Mouse (Mus musculus): ENCODE data around the gene Arhgap23. TPM values are rescaled to one million over a fixed set of nuclear protein-coding genes. Genes with fewer than 3 reads are reported as not detected.
A peak's percentile ranks its signal among the peaks of the same experiment; 100 is the strongest.

The Arhgap23 gene
- polyA plus RNA-seq, 1 experiment from 2014 or later = 4.2 TPM

- Histone ChIP-seq H3K36me3 (replicated peaks) (peaks cover 77% of the 10 kb centered on the region), H3K9me3 (no peaks in the 10 kb centered on the region), H3K27me3 (no peaks in the 10 kb centered on the region; the same call in 1 of the 2 replicates), H3K4me3 (replicated peaks) (no peak overlapping the region), H3K27ac (no peak overlapping the region), H3K9ac (peak overlapping the region; percentile 2; the same call in 1 of the 2 replicates), H3K4me2 (no peak overlapping the region), H3K4me1 (peaks cover 22% of the 10 kb centered on the region)
- 89% methylated on average over 29 of the region's 29 CpGs for WGBS
- no peak for ATAC-seq (ENCODE audit: low FRiP score)
Observed at GRCm38 (mm10) chr11:97521741-97522474, 106.6 kb downstream of the Arhgap23 start.

- Histone ChIP-seq H3K27ac (peak overlapping the region; percentile 79), H3K9me3 (no peaks in the 10 kb centered on the region), H3K4me3 (replicated peaks) (no peak overlapping the region), H3K4me1 (peaks cover 22% of the 10 kb centered on the region), H3K4me2 (no peak overlapping the region), H3K9ac (0 out of 2 replicates have a peak overlapping the region, but pooled peaks have one; percentile 29), H3K36me3 (replicated peaks) (peaks cover 67% of the 10 kb centered on the region), H3K27me3 (no peaks in the 10 kb centered on the region; the same call in 1 of the 2 replicates)
- WGBS = 89% methylated on average over 14 of the region's 14 CpGs
- no peak for ATAC-seq (ENCODE audit: low FRiP score)
Observed at GRCm38 (mm10) chr11:97523107-97523506, 107.8 kb downstream of the Arhgap23 start.

- peak; percentile 75 for ATAC-seq (ENCODE audit: low FRiP score)
- no peak overlapping the region for H3K4me3 ChIP-seq (replicated peaks)
- WGBS = 0% methylated on average over 1 of the region's 1 CpGs
- 0 out of 2 replicates have a peak overlapping the region, but pooled peaks have one; percentile 29 for H3K9ac ChIP-seq
- H3K36me3 ChIP-seq (replicated peaks) = peaks cover 64% of the 10 kb centered on the region
- no peaks in the 10 kb centered on the region for H3K9me3 ChIP-seq
- H3K4me2 ChIP-seq = no peak overlapping the region
- peak overlapping the region; percentile 79 for H3K27ac ChIP-seq
- H3K4me1 ChIP-seq = peaks cover 22% of the 10 kb centered on the region
- H3K27me3 ChIP-seq = no peaks in the 10 kb centered on the region; the same call in 1 of the 2 replicates
Observed at GRCm38 (mm10) chr11:97523827-97524261, 108.5 kb downstream of the Arhgap23 start.

GRCm38 (mm10) chr11:97524306-97524705, 109.0 kb downstream of the Arhgap23 start:
- peaks cover 22% of the 10 kb centered on the region for H3K4me1 ChIP-seq
- ATAC-seq (ENCODE audit: low FRiP score) = peak; percentile 6; the same call in 1 of the 2 replicates
- H3K9ac ChIP-seq = no peak overlapping the region
- 68% methylated on average over 9 of the region's 9 CpGs for WGBS
- H3K9me3 ChIP-seq = no peaks in the 10 kb centered on the region
- no peaks in the 10 kb centered on the region; the same call in 1 of the 2 replicates for H3K27me3 ChIP-seq
- peak overlapping the region; percentile 79 for H3K27ac ChIP-seq
- H3K4me2 ChIP-seq = no peak overlapping the region
- peaks cover 64% of the 10 kb centered on the region for H3K36me3 ChIP-seq (replicated peaks)
- H3K4me3 ChIP-seq (replicated peaks) = no peak overlapping the region

GRCm38 (mm10) chr11:97525313-97525712, 110.0 kb downstream of the Arhgap23 start:
- no peak overlapping the region for H3K4me3 ChIP-seq (replicated peaks)
- no peaks in the 10 kb centered on the region; the same call in 1 of the 2 replicates for H3K27me3 ChIP-seq
- ATAC-seq (ENCODE audit: low FRiP score) = no peak
- WGBS = 89% methylated on average over 6 of the region's 6 CpGs
- H3K27ac ChIP-seq = peak overlapping the region; percentile 79; the same call in 1 of the 2 replicates
- peaks cover 22% of the 10 kb centered on the region for H3K4me1 ChIP-seq
- no peak overlapping the region for H3K9ac ChIP-seq
- H3K4me2 ChIP-seq = no peak overlapping the region
- H3K36me3 ChIP-seq (replicated peaks) = peaks cover 58% of the 10 kb centered on the region
- no peaks in the 10 kb centered on the region for H3K9me3 ChIP-seq

- Histone ChIP-seq H3K27ac (no peak overlapping the region), H3K4me2 (no peak overlapping the region), H3K36me3 (replicated peaks) (peaks cover 37% of the 10 kb centered on the region), H3K4me3 (replicated peaks) (no peak overlapping the region), H3K27me3 (peaks cover 22% of the 10 kb centered on the region), H3K9ac (no peak overlapping the region), H3K9me3 (no peaks in the 10 kb centered on the region), H3K4me1 (peaks cover 39% of the 10 kb centered on the region)
- 84% methylated on average over 18 of the region's 18 CpGs for WGBS
- no peak for ATAC-seq (ENCODE audit: low FRiP score)
Observed at GRCm38 (mm10) chr11:97528282-97528808, 113.0 kb downstream of the Arhgap23 start.

GRCm38 (mm10) chr11:97530069-97530468, 114.7 kb downstream of the Arhgap23 start:
- Histone ChIP-seq H3K9me3 (no peaks in the 10 kb centered on the region), H3K9ac (no peak overlapping the region), H3K27ac (no peak overlapping the region), H3K27me3 (peaks cover 39% of the 10 kb centered on the region), H3K4me1 (peaks cover 36% of the 10 kb centered on the region), H3K4me2 (no peak overlapping the region), H3K36me3 (replicated peaks) (peaks cover 29% of the 10 kb centered on the region), H3K4me3 (replicated peaks) (no peak overlapping the region)
- ATAC-seq (ENCODE audit: low FRiP score) = no peak
- WGBS = 88% methylated on average over 6 of the region's 6 CpGs

GRCm38 (mm10) chr11:97530961-97531360, 115.6 kb downstream of the Arhgap23 start:
- Histone ChIP-seq H3K4me3 (replicated peaks) (no peak overlapping the region), H3K9ac (no peak overlapping the region), H3K9me3 (no peaks in the 10 kb centered on the region), H3K4me2 (no peak overlapping the region), H3K27ac (0 out of 2 replicates have a peak overlapping the region, but pooled peaks have one; percentile 19), H3K27me3 (peaks cover 48% of the 10 kb centered on the region), H3K36me3 (replicated peaks) (peaks cover 22% of the 10 kb centered on the region), H3K4me1 (peaks cover 39% of the 10 kb centered on the region)
- 65% methylated on average over 5 of the region's 5 CpGs for WGBS
- ATAC-seq (ENCODE audit: low FRiP score) = no peak

- Histone ChIP-seq H3K4me3 (replicated peaks) (peak overlapping the region; percentile 41), H3K27ac (no peak overlapping the region), H3K9me3 (no peaks in the 10 kb centered on the region), H3K36me3 (replicated peaks) (peaks cover 15% of the 10 kb centered on the region; the same call in 1 of the 2 replicates), H3K4me2 (peak overlapping the region; percentile 85), H3K9ac (peak overlapping the region; percentile 58; the same call in 1 of the 2 replicates), H3K27me3 (peaks cover 55% of the 10 kb centered on the region), H3K4me1 (peaks cover 45% of the 10 kb centered on the region)
- peak; percentile 71 for ATAC-seq (ENCODE audit: low FRiP score)
- WGBS = 8% methylated on average over 46 of the region's 46 CpGs
Observed at GRCm38 (mm10) chr11:97531381-97532260, 116.3 kb downstream of the Arhgap23 start.

GRCm38 (mm10) chr11:97532354-97532753, 117.0 kb downstream of the Arhgap23 start:
- H3K4me2 ChIP-seq = peak overlapping the region; percentile 85
- no peak overlapping the region for H3K9ac ChIP-seq
- peaks cover 62% of the 10 kb centered on the region for H3K27me3 ChIP-seq
- WGBS = 39% methylated on average over 8 of the region's 8 CpGs
- no peaks in the 10 kb centered on the region for H3K9me3 ChIP-seq
- no peak overlapping the region for H3K27ac ChIP-seq
- ATAC-seq (ENCODE audit: low FRiP score) = no peak
- H3K36me3 ChIP-seq (replicated peaks) = peaks cover 14% of the 10 kb centered on the region; the same call in 1 of the 2 replicates
- H3K4me1 ChIP-seq = peaks cover 52% of the 10 kb centered on the region
- no peak overlapping the region for H3K4me3 ChIP-seq (replicated peaks)

GRCm38 (mm10) chr11:97532950-97533582, 117.7 kb downstream of the Arhgap23 start:
- Histone ChIP-seq H3K4me3 (replicated peaks) (peak overlapping the region; percentile 10; the same call in 1 of the 2 replicates), H3K27me3 (peaks cover 69% of the 10 kb centered on the region), H3K36me3 (replicated peaks) (peaks cover 14% of the 10 kb centered on the region; the same call in 1 of the 2 replicates), H3K27ac (no peak overlapping the region), H3K9me3 (no peaks in the 10 kb centered on the region), H3K4me2 (peak overlapping the region; percentile 41), H3K4me1 (peaks cover 59% of the 10 kb centered on the region), H3K9ac (no peak overlapping the region)
- WGBS = 6% methylated on average over 20 of the region's 20 CpGs
- ATAC-seq (ENCODE audit: low FRiP score) = no peak
